Mouse (Mus musculus) frontal cortex, postnatal 36 days (tissue): ENCODE measurements at regions not wholly inside any gene's neighbourhood (a gene's known extent, or its start where the extent isn't known, plus 50 kb on each side); places are given as distances from the start of the nearest gene placed in this dataset.
A peak's percentile ranks its signal among the peaks of the same experiment; 100 is the strongest.
"Not testable (repeated sequence)": the region's sequence is repeated elsewhere in the genome, so short reads cannot be mapped to it uniquely, and the experiment has no call there.

ENCODE experiments used
- DNase-seq, 2 experiments: peaks; one replicate each; pipeline ENCODE4 v3.0.0; 2022; ENCODE audit warnings: low spot score in 2 of 2

DNA sequence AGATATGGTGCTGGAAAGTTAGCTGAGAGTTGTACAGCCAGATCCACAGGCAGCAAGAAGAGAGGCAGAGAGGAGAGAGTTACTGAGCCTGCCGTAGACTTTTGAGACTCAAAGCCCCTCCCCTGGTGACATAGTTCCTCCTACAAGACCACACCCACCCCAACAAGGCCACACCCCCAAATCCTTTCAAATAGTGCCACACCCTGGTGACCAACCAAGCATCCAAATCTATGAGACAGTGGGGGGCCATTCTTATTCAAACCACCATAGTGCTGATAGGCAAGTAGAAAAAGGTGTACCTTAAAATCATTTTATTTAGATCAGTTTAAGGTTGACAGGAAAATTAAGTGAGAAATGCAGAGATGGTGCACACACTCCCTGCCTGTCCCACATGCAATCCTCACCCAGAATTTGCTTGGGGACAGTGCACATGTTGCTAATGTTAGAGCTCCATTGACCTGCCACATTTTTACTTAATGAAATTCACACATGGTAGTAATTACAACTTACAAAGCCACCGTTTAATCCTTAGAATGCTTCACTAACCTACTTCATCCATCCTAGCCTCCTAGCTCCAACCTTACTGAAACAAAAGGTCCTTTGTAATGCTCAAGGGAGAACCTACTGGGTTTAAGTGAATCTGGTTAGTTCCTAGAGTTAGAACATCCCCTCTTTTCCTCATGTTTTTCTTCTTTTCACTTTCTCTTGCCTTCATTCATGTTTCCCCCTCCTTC lies 86.5 kb downstream of the Phlda1 start:
- DNase-seq = no peak

DNA sequence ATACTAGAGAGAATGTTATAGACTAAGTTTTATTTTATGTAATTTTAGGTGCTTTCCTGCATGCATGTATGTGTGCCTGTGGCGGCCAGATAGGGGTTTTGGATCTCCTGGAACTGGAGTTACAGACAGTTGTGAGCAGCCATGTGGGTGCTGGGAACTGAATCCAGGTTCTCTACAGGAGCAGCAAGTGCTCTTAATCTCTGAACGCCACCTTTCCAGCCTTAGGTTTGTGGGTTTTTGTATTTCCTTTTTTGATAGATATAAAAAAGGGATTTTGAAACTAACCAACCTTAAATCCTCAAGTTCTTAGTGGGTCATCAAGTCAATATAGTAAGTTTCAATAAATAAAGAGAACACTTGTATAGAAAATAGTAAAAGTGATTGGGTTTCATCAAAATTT lies 87.2 kb downstream of the Phlda1 start:
- no peak for DNase-seq

DNA sequence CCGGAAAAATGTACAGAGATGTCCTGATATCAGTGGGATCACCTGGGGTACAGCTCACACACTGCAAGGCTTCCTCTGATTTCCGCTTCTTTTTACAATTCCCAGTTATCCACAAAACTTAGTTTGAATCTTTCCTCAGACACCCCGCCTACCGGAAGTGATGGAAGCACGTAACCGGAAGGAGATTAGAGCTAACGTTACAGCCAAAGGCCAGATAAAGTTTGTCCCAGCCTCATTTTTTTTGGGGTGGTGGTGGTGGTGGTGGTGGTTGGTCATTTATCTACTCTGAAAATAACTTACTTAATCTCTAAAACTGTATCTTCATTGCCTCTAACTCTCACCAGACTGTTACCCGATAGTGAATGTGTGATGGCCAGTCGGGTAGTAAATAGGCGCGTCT lies 88.1 kb downstream of the Phlda1 start:
- DNase-seq = no peak

DNA sequence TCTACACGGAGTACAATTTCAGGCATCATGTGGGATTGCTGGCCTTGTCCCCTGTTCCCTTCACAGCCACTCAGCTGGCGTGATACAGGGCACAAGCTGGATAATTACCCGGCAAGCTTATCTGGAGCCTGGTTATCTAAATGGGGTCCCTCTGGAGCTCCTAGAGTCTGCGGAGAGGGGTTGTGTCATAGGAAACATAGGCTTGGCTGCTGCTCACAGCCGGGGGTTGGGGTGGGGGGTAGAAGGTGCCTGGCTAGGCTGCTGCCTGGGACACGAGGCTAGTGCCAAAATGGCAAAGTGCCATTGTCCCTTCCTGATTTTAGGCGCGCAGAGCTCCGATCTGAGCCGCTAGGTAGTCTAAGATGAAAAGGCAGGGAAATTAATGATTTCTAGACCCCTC lies 88.6 kb downstream of the Phlda1 start:
- no peak for DNase-seq

DNA sequence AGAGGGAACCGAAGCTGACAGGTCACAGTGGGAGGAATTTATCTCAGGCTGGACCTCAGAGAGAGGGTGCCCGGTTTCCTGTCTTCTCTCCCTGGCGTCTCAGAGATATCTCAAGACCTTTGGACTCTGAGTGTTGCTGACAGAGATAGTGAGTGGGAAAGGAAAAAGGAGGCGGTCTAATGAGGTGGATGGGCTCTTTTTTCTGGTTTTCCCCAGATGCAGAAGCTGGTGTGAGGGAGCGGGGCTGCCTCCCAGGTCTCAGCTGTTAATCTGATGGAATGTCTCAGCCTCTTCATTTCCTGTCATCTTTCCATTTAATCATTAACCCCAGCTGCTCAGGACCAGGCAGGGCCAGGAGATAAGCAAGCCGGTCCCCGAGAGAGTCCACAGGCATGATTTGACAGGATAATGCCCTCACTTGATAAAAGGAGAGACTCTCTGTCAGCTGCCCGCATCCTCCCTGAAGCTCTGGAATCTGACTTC lies 89.5 kb downstream of the Phlda1 start:
- DNase-seq = no peak

DNA sequence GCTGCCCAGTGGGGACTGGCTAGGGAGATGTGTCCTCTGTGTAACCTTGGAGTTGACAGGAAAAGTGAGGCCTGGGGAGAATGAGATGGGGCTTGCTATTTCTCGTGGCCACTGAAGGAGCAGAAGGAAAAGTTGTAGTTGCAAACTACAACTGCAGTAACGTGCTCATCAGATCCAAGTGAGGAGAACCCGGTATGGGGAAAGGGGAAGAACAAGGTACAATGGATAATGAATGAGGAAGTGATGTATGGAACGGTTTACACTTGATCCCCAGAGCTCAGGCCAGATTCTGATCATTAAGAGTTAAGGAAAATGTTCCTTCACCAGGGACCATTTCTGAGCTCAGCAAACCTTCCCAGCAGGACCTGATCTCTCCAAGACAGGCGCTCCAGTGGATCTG lies 92.6 kb downstream of the Phlda1 start:
- DNase-seq = no peak

DNA sequence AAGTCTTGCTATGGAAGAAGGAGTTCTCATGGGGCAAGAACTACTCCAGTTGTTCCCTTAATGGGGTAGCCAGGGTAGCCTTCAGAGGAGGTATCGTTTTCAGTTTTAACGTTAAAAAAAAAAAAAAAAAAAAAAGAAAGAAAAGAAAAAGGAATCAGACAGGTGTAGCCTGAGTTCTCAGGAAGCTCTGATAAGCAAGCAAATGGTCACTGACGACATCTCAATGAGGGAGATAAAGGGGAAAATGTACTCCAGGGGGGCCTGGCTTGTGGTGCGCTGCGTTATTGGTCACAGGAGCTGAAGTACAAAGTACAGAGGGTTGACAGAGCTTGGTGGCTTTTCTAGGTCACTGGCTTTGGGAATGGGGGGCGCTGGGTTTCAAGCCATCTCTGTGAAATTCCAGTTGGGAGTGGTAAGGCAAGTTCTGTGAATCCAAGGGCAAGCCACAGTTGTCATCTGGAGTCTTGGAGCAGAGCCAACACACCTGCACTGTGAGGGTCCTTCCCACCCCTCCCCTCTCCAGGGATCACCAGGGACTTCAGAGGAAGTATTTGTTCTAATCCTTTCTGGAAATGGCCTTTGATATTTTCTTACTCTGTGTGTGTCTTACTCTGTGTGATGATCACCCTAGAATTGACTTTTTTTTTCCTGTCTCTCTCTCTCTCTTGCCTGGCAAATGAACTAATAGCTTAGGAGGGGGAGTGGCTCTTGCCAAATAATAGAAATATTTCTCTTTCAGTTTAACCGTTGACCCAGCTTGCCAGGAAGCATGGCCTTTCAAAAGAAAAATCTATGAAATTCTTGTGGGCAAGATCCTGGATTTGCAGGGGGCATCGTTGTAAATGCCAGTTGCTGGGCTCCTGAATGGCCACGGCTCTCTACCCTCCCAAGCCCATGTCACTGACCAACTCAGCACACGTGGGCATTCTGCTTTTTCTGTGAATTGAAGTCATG lies 93.5 kb downstream of the Phlda1 start:
- no peak for DNase-seq

DNA sequence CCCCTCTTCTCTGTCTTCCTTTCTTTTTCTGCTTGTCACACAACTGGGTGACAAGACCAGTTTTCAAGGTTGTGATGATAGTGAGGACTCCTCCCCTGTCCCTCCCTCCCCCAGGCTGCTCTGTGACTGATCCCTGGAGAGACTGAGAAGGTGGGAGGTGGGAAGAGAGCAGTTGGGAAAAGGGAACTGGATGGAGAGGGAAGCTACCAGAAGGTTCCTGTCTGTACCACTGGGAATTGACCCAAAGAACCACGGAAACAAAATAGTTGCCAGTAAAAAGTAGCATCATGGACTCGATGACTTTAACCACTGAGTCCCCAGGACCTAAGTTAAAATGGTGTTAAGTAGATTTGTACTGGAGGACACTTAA lies 94.2 kb downstream of the Phlda1 start:
- no peak for DNase-seq

DNA sequence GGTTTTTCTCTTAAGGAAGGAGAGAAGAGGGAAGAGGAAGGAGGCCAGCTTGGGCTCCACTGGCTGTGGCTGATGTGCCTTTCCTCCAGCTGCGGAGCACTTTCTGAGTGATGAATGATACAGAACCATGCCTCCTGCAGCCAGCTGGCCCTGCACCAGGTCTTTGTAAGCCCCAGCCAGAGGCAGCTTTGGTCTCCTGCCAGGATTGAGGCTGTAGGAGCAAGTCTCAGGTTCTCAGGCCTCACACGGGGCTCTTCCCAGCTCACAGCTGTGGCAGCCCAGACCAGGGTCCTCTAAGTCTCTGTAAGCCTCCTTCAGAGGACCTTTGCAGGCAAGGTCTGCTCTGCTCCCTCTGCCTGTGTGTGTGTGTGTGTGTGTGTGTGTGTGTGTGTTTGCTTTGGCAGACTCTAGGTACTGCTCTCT lies 94.6 kb downstream of the Phlda1 start:
- peak; percentile 45 to 64 for DNase-seq

DNA sequence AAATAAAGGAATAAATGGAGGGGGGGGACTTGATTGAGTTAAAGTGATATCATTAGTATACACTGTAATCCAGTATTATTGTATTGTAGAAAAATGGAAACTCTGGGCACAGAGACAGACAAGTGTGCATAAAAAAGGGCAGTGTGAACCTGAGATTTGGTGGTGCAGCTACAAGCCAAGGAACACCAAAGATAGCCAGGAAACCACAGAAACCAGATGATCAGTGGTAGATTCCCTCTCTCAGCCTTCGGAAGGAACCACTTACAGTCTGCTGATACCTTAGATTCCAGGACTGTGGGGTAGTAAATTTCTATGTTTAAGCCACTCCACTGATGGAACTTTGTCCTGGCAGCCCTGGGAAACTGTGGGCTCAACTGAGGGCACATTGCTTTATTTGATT lies 97.1 kb downstream of the Phlda1 start:
- no peak for DNase-seq

DNA sequence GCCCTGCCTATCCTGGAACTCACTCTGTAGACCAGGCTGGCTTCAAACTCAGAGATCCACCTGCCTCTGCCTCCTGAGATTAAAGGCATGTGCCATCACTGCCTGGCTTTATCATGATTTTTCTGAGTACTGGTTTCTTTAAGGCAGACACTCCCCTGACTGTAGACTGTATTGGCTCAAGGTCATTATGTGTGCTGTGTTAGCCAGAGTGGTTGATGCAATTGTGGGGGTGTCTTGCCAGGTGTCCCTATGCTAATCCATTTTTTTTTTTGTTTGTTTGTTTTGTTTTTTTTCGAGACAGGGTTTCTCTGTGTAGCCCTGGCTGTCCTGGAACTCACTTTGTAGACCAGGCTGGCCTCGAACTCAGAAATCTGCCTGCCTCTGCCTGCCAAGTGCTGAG lies 101.3 kb downstream of the Phlda1 start:
- DNase-seq = not testable (repeated sequence)

DNA sequence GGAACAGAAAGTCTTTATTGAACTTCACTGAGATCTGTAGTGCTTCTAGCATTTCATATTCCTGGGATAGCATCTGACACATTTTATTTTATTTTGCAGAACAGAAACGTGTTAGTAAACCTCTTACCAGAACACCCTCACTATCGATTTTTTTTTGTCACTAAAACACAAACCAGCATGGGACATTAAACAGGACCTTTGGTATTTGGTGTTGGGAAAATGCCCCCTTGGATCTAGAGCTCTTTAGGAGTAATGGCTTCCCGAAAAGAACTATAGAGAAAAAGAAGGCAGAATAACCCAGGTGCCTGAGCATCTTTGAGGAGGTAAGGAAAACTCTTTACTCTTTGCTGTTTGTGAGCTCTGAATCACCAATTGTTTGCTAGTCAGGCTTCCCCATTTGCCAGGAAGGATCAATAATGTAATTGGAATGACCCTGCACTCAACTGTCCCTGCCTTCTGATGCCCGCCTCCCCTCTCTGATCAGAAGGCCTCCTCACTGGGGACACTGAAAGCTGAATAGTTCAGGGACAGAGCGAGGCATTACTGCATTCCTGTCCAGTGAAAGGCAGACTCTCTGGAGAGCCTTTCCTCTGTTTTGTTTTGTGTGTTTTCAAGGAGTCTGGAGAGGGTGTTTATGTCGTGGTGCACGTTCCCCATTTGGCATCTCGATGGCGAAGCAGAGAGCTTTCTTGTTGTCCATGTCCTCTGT lies 102.5 kb downstream of the Phlda1 start:
- no peak for DNase-seq

DNA sequence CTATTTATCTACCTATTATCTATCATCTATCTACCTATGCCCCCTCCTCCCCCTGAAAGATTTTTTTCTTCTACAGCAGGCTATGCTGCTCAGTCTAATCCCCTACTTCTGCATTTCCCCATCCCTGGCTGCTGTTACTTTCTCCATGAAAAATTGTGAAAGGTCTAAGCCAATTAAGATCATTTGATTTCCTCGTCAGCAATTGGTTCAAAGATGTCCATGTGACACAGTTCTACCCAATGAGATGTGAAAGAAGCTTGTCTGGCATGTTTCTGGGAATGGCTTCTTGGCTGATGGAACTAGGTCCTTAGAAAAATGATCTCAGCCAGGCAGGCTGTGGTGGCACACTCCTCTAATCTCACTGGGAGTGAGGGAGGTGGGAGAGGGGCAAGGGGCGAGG lies 103.8 kb downstream of the Phlda1 start:
- DNase-seq = no peak

DNA sequence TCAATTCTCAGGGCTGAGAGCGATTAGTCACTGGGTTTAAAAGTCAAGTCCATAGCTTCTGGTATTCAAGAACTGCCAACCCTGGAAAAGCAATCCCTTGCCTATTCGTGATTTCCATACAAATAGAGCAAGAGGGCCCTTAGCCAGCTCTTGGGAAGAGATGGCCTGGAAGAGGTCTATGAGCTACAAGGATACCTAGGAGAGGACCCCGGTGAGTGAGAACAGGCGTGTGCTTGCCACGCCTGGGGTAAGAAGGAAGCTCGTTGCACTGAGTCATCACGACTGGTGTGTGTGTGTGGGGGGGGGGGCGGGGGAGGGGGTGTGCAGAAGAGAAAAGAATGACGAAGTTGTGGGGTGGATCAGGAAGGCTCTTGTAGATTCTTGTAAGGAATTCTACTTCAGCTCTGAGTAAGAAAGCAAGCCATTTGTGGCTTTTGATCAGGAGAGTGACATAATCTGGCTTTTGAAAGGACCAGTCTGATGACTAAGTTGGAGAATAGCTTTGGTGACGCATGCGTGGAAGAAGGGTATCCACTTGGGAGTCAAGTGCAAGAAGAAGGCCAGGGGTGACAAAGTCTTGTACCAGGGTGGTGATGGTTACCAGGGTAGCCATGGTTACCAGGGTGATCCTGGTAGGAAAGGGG lies 113.7 kb downstream of the Phlda1 start:
- no peak for DNase-seq

DNA sequence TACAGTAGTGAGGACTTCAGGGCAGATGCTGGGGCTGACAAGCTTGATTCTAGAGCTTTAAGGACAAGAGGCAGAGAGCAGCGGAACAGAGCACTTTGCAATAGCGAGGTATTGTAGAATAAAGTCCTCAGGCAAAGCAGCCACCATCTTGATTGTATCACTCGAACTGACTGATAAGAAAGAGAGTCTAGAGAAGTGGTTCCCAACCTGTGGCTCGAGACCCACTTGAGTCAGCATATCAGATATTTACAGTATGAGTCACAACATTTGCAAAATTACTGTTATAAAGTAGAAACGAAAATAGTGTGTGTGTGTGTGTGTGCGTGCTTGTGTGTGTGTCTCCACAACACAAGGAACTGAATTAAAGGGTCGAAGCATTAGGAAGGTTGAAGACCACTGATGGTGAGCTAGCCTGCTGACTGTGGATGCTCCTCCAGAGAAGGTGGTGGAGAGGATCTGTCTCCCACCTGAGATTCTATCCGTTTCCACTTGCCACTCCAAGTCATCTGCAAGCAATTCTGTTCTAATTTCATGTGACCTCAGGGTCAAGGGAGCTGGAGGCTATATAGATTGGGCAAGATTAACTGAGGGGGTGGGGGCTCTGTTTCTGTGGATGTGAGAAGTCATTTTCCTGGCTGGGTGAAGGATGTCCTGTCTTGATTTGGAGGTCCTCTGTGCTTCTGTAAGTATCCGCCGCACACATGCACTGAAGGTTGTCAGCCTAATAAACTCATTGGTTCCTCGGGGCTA lies 115.0 kb downstream of the Phlda1 start:
- DNase-seq = no peak

DNA sequence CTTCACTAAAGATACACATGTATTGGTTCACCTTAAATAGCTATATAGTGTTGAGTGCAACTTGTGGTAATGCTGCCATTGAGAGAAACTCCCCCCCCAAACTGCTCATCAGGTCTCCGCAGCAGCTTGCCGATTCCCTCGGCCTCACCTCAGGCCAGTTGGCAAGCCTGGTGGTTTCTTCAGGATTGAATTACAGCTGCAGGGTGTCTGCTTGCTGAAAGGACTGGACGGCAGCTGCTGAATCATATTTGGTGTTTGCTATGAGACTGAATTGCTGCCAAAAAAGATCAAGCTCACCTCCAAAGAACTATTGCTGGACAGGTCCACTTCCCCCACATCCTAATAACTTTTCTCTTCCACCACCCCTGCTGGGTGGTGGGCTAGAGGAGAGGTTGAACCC lies 116.7 kb downstream of the Phlda1 start:
- DNase-seq = no peak

DNA sequence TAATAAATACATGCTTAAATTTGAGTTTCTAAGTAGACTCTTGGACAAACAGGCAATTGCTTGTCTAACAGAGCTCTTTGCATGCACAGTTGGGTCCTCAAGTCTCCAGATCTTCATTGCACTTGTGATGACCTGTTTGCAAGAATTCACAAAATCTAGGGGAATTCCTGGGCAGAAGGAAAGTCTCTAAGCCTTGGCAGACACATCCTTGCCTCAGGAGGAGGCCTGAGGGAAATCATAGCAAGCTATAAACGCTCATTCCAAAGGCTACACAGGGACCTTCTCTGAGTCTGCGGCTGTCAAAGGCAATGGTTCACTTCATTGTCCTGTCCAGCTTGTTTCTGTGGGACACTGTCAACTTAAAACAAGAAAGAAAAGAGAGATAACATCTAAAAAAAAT lies 117.9 kb downstream of the Phlda1 start:
- DNase-seq = no peak

DNA sequence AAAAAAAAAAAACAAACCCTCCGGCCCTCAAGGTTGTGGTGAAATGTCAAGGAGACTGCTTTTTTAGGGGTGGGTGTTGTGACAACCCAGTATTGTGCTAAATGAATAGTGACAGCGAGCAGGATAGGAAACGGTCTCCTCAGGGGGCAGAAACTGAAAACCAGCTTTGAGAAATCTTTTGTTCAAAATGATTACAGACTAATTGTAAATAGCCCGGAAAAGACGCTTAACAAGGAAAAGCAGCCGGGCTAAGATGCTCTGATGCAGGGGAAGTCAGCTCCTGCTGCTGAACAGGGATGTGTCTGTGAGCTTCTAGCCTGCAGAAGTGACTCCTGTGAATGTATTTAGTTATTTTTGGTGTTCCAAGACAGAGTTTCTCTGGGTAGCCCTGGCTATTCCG lies 118.5 kb downstream of the Phlda1 start:
- DNase-seq = no peak

DNA sequence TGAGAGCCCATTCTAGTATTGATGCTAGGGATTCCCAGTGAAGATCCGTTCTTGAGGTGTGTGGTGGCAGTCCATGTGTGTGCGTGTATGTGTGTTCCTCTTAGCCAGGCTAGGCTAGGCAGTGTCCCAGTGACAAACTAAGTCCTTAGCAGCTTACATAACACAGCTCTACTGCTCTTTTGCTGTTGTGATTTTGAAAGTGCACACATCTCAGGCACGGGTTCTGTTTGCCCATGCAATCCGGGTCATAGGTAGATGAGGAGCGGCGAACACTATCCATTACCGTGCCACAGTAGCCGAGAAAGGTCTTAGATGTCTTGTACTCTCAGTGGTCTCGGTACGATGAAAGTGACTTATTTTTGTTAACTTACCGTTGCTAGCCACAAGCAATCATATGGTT lies 119.5 kb downstream of the Phlda1 start:
- DNase-seq = no peak

DNA sequence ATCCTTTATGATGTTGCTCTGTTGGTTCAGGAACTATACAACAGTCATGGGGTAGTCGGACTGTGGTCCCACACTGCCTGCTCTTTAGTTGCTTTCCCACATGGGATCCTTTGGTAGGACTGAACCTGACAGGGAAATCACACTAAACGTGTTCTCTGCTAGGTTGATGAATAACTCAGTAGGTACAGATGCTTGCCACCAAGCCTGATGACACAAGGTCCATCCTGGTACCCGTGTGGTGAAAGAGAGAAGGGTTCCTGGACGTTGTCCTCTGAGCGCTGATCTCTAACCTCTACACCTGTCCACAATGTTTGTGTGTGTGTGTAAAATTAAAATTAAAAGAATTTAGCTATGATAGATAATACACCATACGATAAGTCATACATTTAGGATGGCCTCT lies 119.9 kb downstream of the Phlda1 start:
- no peak for DNase-seq

DNA sequence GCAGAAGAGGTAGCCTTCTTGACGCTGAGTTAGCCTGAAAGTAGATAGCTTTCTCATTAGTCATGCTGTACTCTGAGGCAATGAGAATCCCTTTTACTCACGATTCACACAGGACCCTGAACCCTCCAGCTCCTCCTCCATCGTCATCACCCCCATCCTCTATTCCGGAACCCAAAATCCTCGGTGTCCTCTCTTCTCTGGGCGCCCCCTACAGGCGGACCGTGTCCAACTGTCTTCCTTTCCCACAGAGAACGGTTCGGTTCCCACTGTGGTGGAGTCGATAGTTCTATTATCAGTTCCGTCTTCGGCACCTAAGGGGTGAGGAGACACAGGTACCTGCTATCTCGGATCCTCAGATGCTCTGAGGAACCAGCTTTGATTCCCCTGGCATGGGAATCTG lies 130.2 kb downstream of the Phlda1 start:
- no peak for DNase-seq
